Mouse (Mus musculus) gastrocnemius, postnatal 25 days (tissue): ENCODE data around the gene 4632433K11Rik. TPM values are rescaled to one million over a fixed set of nuclear protein-coding genes. Genes with fewer than 3 reads are reported as not detected.

Source experiments
- total RNA-seq, 2 experiments: library from RNA; stranded (reverse); gene quantifications; 1 replicate in 1 of 2; 2 replicates in 1 of 2; pipeline ENCODE4 v1.2.3; 2021

Gene 4632433K11Rik
- total RNA-seq, 2 experiments from 2014 or later = not detected

Other genes with a start within 250 kb of the 4632433K11Rik start
- 1 to 10 TPM; 6.3 to 6.4 TPM for gene Tmem238, start 244.5 kb upstream of the 4632433K11Rik start, total RNA-seq
- gene Rpl28, start 241.2 kb upstream of the 4632433K11Rik start, total RNA-seq = 100 to 1,000 TPM; 442 to 471 TPM
- gene Ube2s, start 221.5 kb upstream of the 4632433K11Rik start, total RNA-seq = 10 to 100 TPM; 65.5 to 67.9 TPM
- gene Shisa7, start 189.4 kb upstream of the 4632433K11Rik start, total RNA-seq = not detected
- gene Isoc2b, start 163.9 kb upstream of the 4632433K11Rik start, total RNA-seq = 1 to 10 TPM; 4.3 to 4.5 TPM
- 10 to 100 TPM; 21.4 to 24.3 TPM for gene Isoc2a, start 157.0 kb upstream of the 4632433K11Rik start, total RNA-seq
- gene Gm36210, start 127.6 kb upstream of the 4632433K11Rik start, total RNA-seq = under 1 TPM; 0.21 to 0.36 TPM
- gene Zfp628, start 118.9 kb upstream of the 4632433K11Rik start, total RNA-seq = 1 to 10 TPM; 6.8 to 8.3 TPM
- gene Nat14, start 112.1 kb upstream of the 4632433K11Rik start, total RNA-seq = 1 to 10 TPM; 3.7 to 5.2 TPM
- 10 to 100 TPM; 10.1 to 11.6 TPM for gene Ssc5d, start 108.3 kb upstream of the 4632433K11Rik start, total RNA-seq
- gene Sbk2, start 69.7 kb upstream of the 4632433K11Rik start, total RNA-seq = 10 to 100 TPM; 29.0 to 60.0 TPM
- 1 to 10 TPM in 1 of 2 experiments, under 1 TPM in 1; 0.49 to 3.1 TPM for gene Sbk3, start 63.0 kb upstream of the 4632433K11Rik start, total RNA-seq
- 10 to 100 TPM; 10.2 to 14.9 TPM for gene Zfp579, start 38.0 kb upstream of the 4632433K11Rik start, total RNA-seq
- gene Zfp524, start 19.7 kb upstream of the 4632433K11Rik start, total RNA-seq = 1 to 10 TPM; 7.1 to 8.7 TPM
- gene Fiz1, start 19.4 kb upstream of the 4632433K11Rik start, total RNA-seq = 10 to 100 TPM; 17.7 to 18.2 TPM
- gene Gm44973, start 18.6 kb upstream of the 4632433K11Rik start, total RNA-seq = not detected
- gene Zfp865, start 13.7 kb upstream of the 4632433K11Rik start, total RNA-seq = 10 to 100 TPM; 10.8 to 12.1 TPM
- gene Ccdc106, start 13.6 kb upstream of the 4632433K11Rik start, total RNA-seq = not detected
- gene Zfp784, start 4.3 kb downstream of the 4632433K11Rik start, total RNA-seq = 1 to 10 TPM; 2.6 to 3.4 TPM
- gene Zfp580, start 17.4 kb downstream of the 4632433K11Rik start, total RNA-seq = 1 to 10 TPM; 2.9 to 3.2 TPM
- 10 to 100 TPM; 43.1 to 45.2 TPM for gene U2af2, start 28.0 kb downstream of the 4632433K11Rik start, total RNA-seq
- gene Epn1, start 46.1 kb downstream of the 4632433K11Rik start, total RNA-seq = 100 to 1,000 TPM; 134 to 145 TPM
- gene Rfpl4, start 82.8 kb downstream of the 4632433K11Rik start, total RNA-seq = not detected
- 1 to 10 TPM; 2.8 to 3.0 TPM for gene Rasl2-9, start 91.8 kb downstream of the 4632433K11Rik start, total RNA-seq
- gene Vmn1r55, start 115.6 kb downstream of the 4632433K11Rik start, total RNA-seq = not detected
- gene Vmn1r56, start 162.6 kb downstream of the 4632433K11Rik start, total RNA-seq = not detected
- gene Vmn1r57, start 184.4 kb downstream of the 4632433K11Rik start, total RNA-seq = not detected